Mouse (Mus musculus): ENCODE results near the gene Znrf2. TPM values are rescaled to one million over a fixed set of nuclear protein-coding genes. Genes with fewer than 3 reads are reported as not detected.

The Znrf2 gene
- total and polyA plus RNA-seq, 3 experiments, result 16.0 to 26.9 (median 18.3) TPM

GRCm38 (mm10) chr6:54932526-54932925 is 115.8 kb downstream of the Znrf2 start:
- no peaks in the 10 kb centered on the region for H3K79me2 ChIP-seq (replicated peaks; ENCODE audit: control insufficient read depth, extremely low read depth, insufficient read depth, poor library complexity, severe bottlenecking)
- H3K4me1 ChIP-seq (ENCODE audit: control insufficient read depth in 1 of 2, insufficient read depth in 2 of 2), result peaks cover 3 to 21% of the 10 kb centered on the region in 2 experiments; a peak in 2 of 4 replicates
- no peak overlapping the region for H3K27ac ChIP-seq (ENCODE audit: insufficient read depth, low read depth)
- no peak for DNase-seq (ENCODE audit: extremely low read depth)
- no peak overlapping the region for H3K4me2 ChIP-seq (ENCODE audit: insufficient read depth, low read depth, poor library complexity, severe bottlenecking)
- TF ChIP-seq NRF1 (IDR thresholded peaks at IDR 0.05; ENCODE audit: low read depth, low read length) (no peak), SMC3 (IDR thresholded peaks at IDR 0.05; ENCODE audit: low read depth, low read length) (no peak), ELF1 (IDR thresholded peaks at IDR 0.05; ENCODE audit: low read depth, low read length) (no peak), MAZ (IDR thresholded peaks at IDR 0.05; ENCODE audit: low read depth, low read length) (no peak), POLR2A (IDR thresholded peaks at IDR 0.05; ENCODE audit: low read depth, low read length) (no peak), JUND (conservative IDR thresholded peaks at IDR 0.05; ENCODE audit: low read depth, low read length) (no peak), CTCF (conservative IDR thresholded peaks at IDR 0.05 in 1 of 2, IDR thresholded peaks at IDR 0.05 in 1 of 2; ENCODE audit: low read depth in 2 of 2, low read length in 2 of 2) (no peak), CHD2 (IDR thresholded peaks at IDR 0.05; ENCODE audit: low read length) (no peak)
- no peaks in the 10 kb centered on the region for H3K9me3 ChIP-seq (replicated peaks; ENCODE audit: low read length)
- no peaks in the 10 kb centered on the region for H3K27me3 ChIP-seq (replicated peaks)
- H3K4me3 ChIP-seq (replicated peaks in 1 of 3; ENCODE audit: low read depth in 2 of 3, low read length in 2 of 3, poor library complexity in 1 of 3), result no peak overlapping the region
- H3K9ac ChIP-seq (ENCODE audit: insufficient read depth, low read depth), result no peak overlapping the region
- no peaks in the 10 kb centered on the region for H3K36me3 ChIP-seq (replicated peaks in 1 of 2; ENCODE audit: control insufficient read depth in 1 of 2, insufficient read depth in 1 of 2, low read length in 1 of 2)
- dilution Hi-C loops (cut with MboI; ENCODE audit: extremely low pct_ligation_motif_present, extremely low pct_unique_long_range_greater_than_20kb, low sequenced_read_pairs), result no loop called here
- in situ Hi-C loops (cut with MboI; ENCODE audit: low pct_ligation_motif_present, low pct_unique_long_range_greater_than_20kb, low sequenced_read_pairs), result no loop called here

- Histone ChIP-seq H3K9me3 (replicated peaks; ENCODE audit: low read length) (no peaks in the 10 kb centered on the region), H3K9ac (ENCODE audit: insufficient read depth, low read depth) (no peak overlapping the region), H3K79me2 (replicated peaks; ENCODE audit: control insufficient read depth, extremely low read depth, insufficient read depth, poor library complexity, severe bottlenecking) (no peaks in the 10 kb centered on the region), H3K36me3 (replicated peaks in 1 of 2; ENCODE audit: control insufficient read depth in 1 of 2, insufficient read depth in 1 of 2, low read length in 1 of 2) (no peaks in the 10 kb centered on the region), H3K27ac (ENCODE audit: insufficient read depth, low read depth) (no peak overlapping the region), H3K4me3 (replicated peaks in 1 of 3; ENCODE audit: low read depth in 2 of 3, low read length in 2 of 3, poor library complexity in 1 of 3) (no peak overlapping the region), H3K4me2 (ENCODE audit: insufficient read depth, low read depth, poor library complexity, severe bottlenecking) (no peak overlapping the region), H3K4me1 (ENCODE audit: control insufficient read depth in 1 of 2, insufficient read depth in 2 of 2) (peaks cover 3 to 21% of the 10 kb centered on the region in 2 experiments; a peak in 2 of 4 replicates), H3K27me3 (replicated peaks) (no peaks in the 10 kb centered on the region)
- no peak for TF ChIP-seq POLR2AphosphoS2 (IDR thresholded peaks at IDR 0.05; ENCODE audit: low read depth, low read length)
- TF ChIP-seq GABPA (IDR thresholded peaks at IDR 0.05; ENCODE audit: insufficient replicate concordance, low read depth, low read length), result no peak
- TF ChIP-seq EP300 (IDR thresholded peaks at IDR 0.05; ENCODE audit: low read length), result no peak
- no peak; the same call in 1 of the 2 replicates for TF ChIP-seq IRF4 (IDR thresholded peaks at IDR 0.05; ENCODE audit: low read depth, low read length)
- in situ Hi-C loops (cut with MboI; ENCODE audit: low pct_ligation_motif_present, low pct_unique_long_range_greater_than_20kb, low sequenced_read_pairs) (no loop called here), dilution Hi-C loops (cut with MboI; ENCODE audit: extremely low pct_ligation_motif_present, extremely low pct_unique_long_range_greater_than_20kb, low sequenced_read_pairs) (no loop called here)
- no peak for DNase-seq (ENCODE audit: extremely low read depth)
Measured at GRCm38 (mm10) chr6:54933216-54933615, 116.5 kb downstream of the Znrf2 start.

DNA sequence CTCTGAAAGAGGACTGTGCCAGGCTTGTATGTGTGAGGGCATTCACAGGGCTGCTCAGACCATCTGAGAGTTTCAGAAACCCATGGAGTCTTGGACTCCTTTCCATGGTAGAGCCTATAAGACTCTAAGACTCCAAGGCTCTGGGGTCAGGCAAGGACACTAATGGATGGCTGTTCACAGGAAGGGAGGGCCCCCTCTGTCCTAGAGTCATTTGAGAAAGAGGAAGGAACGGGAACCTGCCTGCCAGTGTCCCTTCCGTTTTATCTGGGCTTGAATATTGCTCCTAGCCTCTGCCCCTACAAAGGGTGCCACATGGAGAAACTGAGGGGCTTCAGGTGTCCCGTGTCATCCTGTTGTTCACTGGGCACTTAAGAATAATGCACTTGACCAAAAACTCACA is 117.2 kb downstream of the Znrf2 start:
- H3K4me2 ChIP-seq (ENCODE audit: insufficient read depth, low read depth, poor library complexity, severe bottlenecking), result no peak overlapping the region
- no peak overlapping the region for H3K9ac ChIP-seq (ENCODE audit: insufficient read depth, low read depth)
- no peaks in the 10 kb centered on the region for H3K79me2 ChIP-seq (replicated peaks; ENCODE audit: control insufficient read depth, extremely low read depth, insufficient read depth, poor library complexity, severe bottlenecking)
- H3K36me3 ChIP-seq (replicated peaks in 1 of 2; ENCODE audit: control insufficient read depth in 1 of 2, insufficient read depth in 1 of 2, low read length in 1 of 2), result no peaks in the 10 kb centered on the region
- in situ Hi-C loops (cut with MboI; ENCODE audit: low pct_ligation_motif_present, low pct_unique_long_range_greater_than_20kb, low sequenced_read_pairs), result no loop called here
- no peak overlapping the region for H3K27ac ChIP-seq (ENCODE audit: insufficient read depth, low read depth)
- H3K27me3 ChIP-seq (replicated peaks), result no peaks in the 10 kb centered on the region
- no peak overlapping the region for H3K4me3 ChIP-seq (replicated peaks in 1 of 3; ENCODE audit: low read depth in 2 of 3, low read length in 2 of 3, poor library complexity in 1 of 3)
- peaks cover 0 to 21% of the 10 kb centered on the region in 2 experiments; a peak in 2 of 4 replicates for H3K4me1 ChIP-seq (ENCODE audit: control insufficient read depth in 1 of 2, insufficient read depth in 2 of 2)
- dilution Hi-C loops (cut with MboI; ENCODE audit: extremely low pct_ligation_motif_present, extremely low pct_unique_long_range_greater_than_20kb, low sequenced_read_pairs), result no loop called here
- no peak for TF ChIP-seq MXI1 (IDR thresholded peaks at IDR 0.05; ENCODE audit: low read depth, low read length)
- no peak for TF ChIP-seq UBTF (IDR thresholded peaks at IDR 0.05; ENCODE audit: low read depth, low read length)
- TF ChIP-seq E2F4 (IDR thresholded peaks at IDR 0.05; ENCODE audit: insufficient replicate concordance, low read depth, low read length), result no peak
- TF ChIP-seq MAFK (IDR thresholded peaks at IDR 0.05; ENCODE audit: insufficient replicate concordance, low read length), result no peak
- no peak for TF ChIP-seq POLR2AphosphoS2 (IDR thresholded peaks at IDR 0.05; ENCODE audit: low read depth, low read length)
- no peak for TF ChIP-seq KAT2A (IDR thresholded peaks at IDR 0.05; ENCODE audit: insufficient replicate concordance, low read length)
- TF ChIP-seq ZNF384 (IDR thresholded peaks at IDR 0.05; ENCODE audit: low read depth, low read length), result no peak
- TF ChIP-seq USF1 (IDR thresholded peaks at IDR 0.05; ENCODE audit: low read depth, low read length), result no peak
- TF ChIP-seq MAZ (IDR thresholded peaks at IDR 0.05; ENCODE audit: low read depth, low read length), result no peak
- TF ChIP-seq CHD1 (IDR thresholded peaks at IDR 0.05; ENCODE audit: low read depth, low read length), result no peak
- TF ChIP-seq NELFE (IDR thresholded peaks at IDR 0.05; ENCODE audit: low read depth, low read length), result no peak
- no peak for TF ChIP-seq IRF4 (IDR thresholded peaks at IDR 0.05; ENCODE audit: low read depth, low read length)
- TF ChIP-seq JUN (IDR thresholded peaks at IDR 0.05; ENCODE audit: insufficient read depth, low read depth, low read length), result no peak
- no peak for TF ChIP-seq ZMIZ1 (IDR thresholded peaks at IDR 0.05; ENCODE audit: low read depth, low read length)
- no peak for TF ChIP-seq MYC (IDR thresholded peaks at IDR 0.05; ENCODE audit: low read depth, low read length)
- no peak for DNase-seq (ENCODE audit: extremely low read depth)
- no peaks in the 10 kb centered on the region for H3K9me3 ChIP-seq (replicated peaks; ENCODE audit: low read length)

Measured in CH12.LX (cell line).